Mouse (Mus musculus): ENCODE results near the gene Col4a3bp.

Gene Col4a3bp

GRCm38 (mm10) chr13:96542081-96542889 lies at the start of gene Col4a3bp, which contains the start of gene Polk:
Col4a3bp (plus strand) TSS chr13:96542618.
Polk (minus strand) TSS chr13:96542579.
- DNase-seq (ENCODE audit: low read depth, low spot score) = peak; percentile 98

GRCm38 (mm10) chr13:96496630-96497029 lies 45.8 kb upstream of the Col4a3bp start:
- DNase-seq (ENCODE audit: low read depth, low spot score) = no peak

GRCm38 (mm10) chr13:96499891-96500290 lies 42.5 kb upstream of the Col4a3bp start:
- no peak for DNase-seq (ENCODE audit: low read depth, low spot score)

- DNase-seq (ENCODE audit: low read depth, low spot score) = no peak
These were observed 36.8 kb upstream of the Col4a3bp start for GRCm38 (mm10) chr13:96505661-96506060.

- DNase-seq (ENCODE audit: low read depth, low spot score) = no peak
These were observed 36.1 kb upstream of the Col4a3bp start for GRCm38 (mm10) chr13:96506313-96506712.

GRCm38 (mm10) chr13:96507541-96507940 lies 34.9 kb upstream of the Col4a3bp start:
- no peak for DNase-seq (ENCODE audit: low read depth, low spot score)

GRCm38 (mm10) chr13:96510635-96511034 lies 31.8 kb upstream of the Col4a3bp start:
- no peak for DNase-seq (ENCODE audit: low read depth, low spot score)

- DNase-seq (ENCODE audit: low read depth, low spot score) = no peak
These were observed 31.2 kb upstream of the Col4a3bp start for GRCm38 (mm10) chr13:96511262-96511661.

GRCm38 (mm10) chr13:96511893-96512292 lies 30.5 kb upstream of the Col4a3bp start:
- DNase-seq (ENCODE audit: low read depth, low spot score) = no peak

- DNase-seq (ENCODE audit: low read depth, low spot score) = no peak
These were observed 28.1 kb upstream of the Col4a3bp start for GRCm38 (mm10) chr13:96514154-96514942.

GRCm38 (mm10) chr13:96516249-96516648 lies 26.2 kb upstream of the Col4a3bp start:
- no peak for DNase-seq (ENCODE audit: low read depth, low spot score)

- no peak for DNase-seq (ENCODE audit: low read depth, low spot score)
These were observed 25.1 kb upstream of the Col4a3bp start for GRCm38 (mm10) chr13:96517335-96517734.

GRCm38 (mm10) chr13:96521294-96521693 lies 21.1 kb upstream of the Col4a3bp start:
- DNase-seq (ENCODE audit: low read depth, low spot score) = no peak

- DNase-seq (ENCODE audit: low read depth, low spot score) = no peak
These were observed 15.4 kb upstream of the Col4a3bp start for GRCm38 (mm10) chr13:96527022-96527421.

GRCm38 (mm10) chr13:96527856-96528255 lies 14.6 kb upstream of the Col4a3bp start:
- no peak for DNase-seq (ENCODE audit: low read depth, low spot score)

GRCm38 (mm10) chr13:96528776-96529175 lies 13.6 kb upstream of the Col4a3bp start:
- DNase-seq (ENCODE audit: low read depth, low spot score) = no peak

- DNase-seq (ENCODE audit: low read depth, low spot score) = no peak
These were observed 12.9 kb upstream of the Col4a3bp start for GRCm38 (mm10) chr13:96529542-96529941.

- no peak for DNase-seq (ENCODE audit: low read depth, low spot score)
These were observed 12.4 kb upstream of the Col4a3bp start for GRCm38 (mm10) chr13:96530064-96530463.

GRCm38 (mm10) chr13:96532176-96532575 lies 10.2 kb upstream of the Col4a3bp start:
- no peak for DNase-seq (ENCODE audit: low read depth, low spot score)

GRCm38 (mm10) chr13:96533742-96534141 lies 8.7 kb upstream of the Col4a3bp start:
- DNase-seq (ENCODE audit: low read depth, low spot score) = peak; percentile 13

GRCm38 (mm10) chr13:96536821-96537572 lies 5.4 kb upstream of the Col4a3bp start:
- no peak for DNase-seq (ENCODE audit: low read depth, low spot score)

GRCm38 (mm10) chr13:96538103-96538502 lies 4.3 kb upstream of the Col4a3bp start:
- DNase-seq (ENCODE audit: low read depth, low spot score) = no peak

Data from mesoderm, embryonic 11.5 days (tissue).